Mouse (Mus musculus): ENCODE measurements at regions not wholly inside any gene's neighbourhood (a gene's known extent, or its start where the extent isn't known, plus 50 kb on each side); places are given as distances from the start of the nearest gene placed in this dataset.

- TF ChIP-seq POLR2A (IDR thresholded peaks at IDR 0.05; ENCODE audit: control insufficient read depth in 1 of 2, insufficient read depth in 1 of 2, low read depth in 1 of 2, low read length in 2 of 2, poor library complexity in 1 of 2) (no peak), CHD1 (IDR thresholded peaks at IDR 0.05; ENCODE audit: low read depth, low read length) (no peak), CHD2 (IDR thresholded peaks at IDR 0.05; ENCODE audit: low read length) (no peak), EP300 (IDR thresholded peaks at IDR 0.05; ENCODE audit: low read depth in 1 of 2, low read length in 2 of 2) (no peak), MXI1 (IDR thresholded peaks at IDR 0.05; ENCODE audit: low read depth, low read length) (no peak), MAZ (IDR thresholded peaks at IDR 0.05; ENCODE audit: low read depth, low read length) (no peak), TAL1 (IDR thresholded peaks at IDR 0.05; ENCODE audit: low read length) (no peak), ZMIZ1 (IDR thresholded peaks at IDR 0.05; ENCODE audit: low read depth, low read length) (no peak), ZC3H11A (IDR thresholded peaks at IDR 0.05; ENCODE audit: low read depth, low read length) (no peak)
Measured at GRCm38 (mm10) chr15:5574366-5574765, 330.4 kb upstream of the Ptger4 start.

Data from MEL (cell line).